Mouse (Mus musculus) layer of hippocampus, adult 8-10 months (tissue): ENCODE results near the gene Gm11555. TPM values are rescaled to one million over a fixed set of nuclear protein-coding genes. Genes with fewer than 3 reads are reported as not detected.
"Not testable (repeated sequence)": the region's sequence is repeated elsewhere in the genome, so short reads cannot be mapped to it uniquely, and the experiment has no call there.

Experiments
- DNase-seq, 2 experiments: peaks; one replicate each; pipeline ENCODE4 v3.0.0; 2022; ENCODE audit warnings: low spot score in 2 of 2
- total RNA-seq, 4 experiments: library from RNA; stranded (reverse); gene quantifications; 2 replicates each; pipeline ENCODE4 v1.2.4; 2022

Gm11555 gene
- total RNA-seq, 4 experiments from 2014 or later: not detected

GRCm38 (mm10) chr11:99603208-99603607, 46.8 kb downstream of the Gm11555 start, which contains the start of gene Gm11938:
Gm11938 (minus strand) TSS chr11:99603308.
- not testable (repeated sequence) for DNase-seq

Other genes with a start within 250 kb of the Gm11555 start
- 1 to 10 TPM in 3 of 4 experiments, under 1 TPM in 1; 0.85 to 1.7 (median 1.5) TPM for gene Krt12, start 228.0 kb downstream of the Gm11555 start, total RNA-seq
- not detected for gene Krt20, start 212.1 kb downstream of the Gm11555 start, total RNA-seq
- not detected for gene Krt23, start 157.1 kb downstream of the Gm11555 start, total RNA-seq
- gene Krt39, start 128.9 kb downstream of the Gm11555 start, total RNA-seq: not detected
- gene Krt40, start 107.1 kb downstream of the Gm11555 start, total RNA-seq: not detected
- not detected for gene Krtap3-3, start 99.4 kb downstream of the Gm11555 start, total RNA-seq
- not detected for gene Krtap3-2, start 93.4 kb downstream of the Gm11555 start, total RNA-seq
- not detected for gene Gm11939, start 90.8 kb downstream of the Gm11555 start, total RNA-seq
- gene Krtap3-1, start 83.6 kb downstream of the Gm11555 start, total RNA-seq: not detected
- not detected for gene Krtap1-5, start 69.2 kb downstream of the Gm11555 start, total RNA-seq
- gene Krtap1-4, start 66.6 kb downstream of the Gm11555 start, total RNA-seq: not detected
- not detected for gene Krtap1-3, start 58.9 kb downstream of the Gm11555 start, total RNA-seq
- gene Krtap9-3, start 52.1 kb downstream of the Gm11555 start, total RNA-seq: not detected
- gene Gm11938, start 46.9 kb downstream of the Gm11555 start, total RNA-seq: not detected
- gene Gm11937, start 40.0 kb downstream of the Gm11555 start, total RNA-seq: not detected
- not detected for gene Krtap2-4, start 35.4 kb downstream of the Gm11555 start, total RNA-seq
- gene Gm11562, start 29.8 kb downstream of the Gm11555 start, total RNA-seq: not detected
- gene Krtap4-1, start 22.0 kb downstream of the Gm11555 start, total RNA-seq: not detected
- gene Krtap4-2, start 15.2 kb downstream of the Gm11555 start, total RNA-seq: not detected
- not detected for gene Krtap4-7, start 6.1 kb downstream of the Gm11555 start, total RNA-seq
- gene Gm11563, start 8.7 kb upstream of the Gm11555 start, total RNA-seq: not detected
- not detected for gene Krtap4-6, start 15.7 kb upstream of the Gm11555 start, total RNA-seq
- gene Gm14190, start 40.5 kb upstream of the Gm11555 start, total RNA-seq: not detected
- gene Gm14180, start 84.1 kb upstream of the Gm11555 start, total RNA-seq: not detected
- not detected for gene Gm11595, start 122.7 kb upstream of the Gm11555 start, total RNA-seq
- not detected for gene Krtap4-8, start 130.5 kb upstream of the Gm11555 start, total RNA-seq
- not detected for gene Krtap4-9, start 135.0 kb upstream of the Gm11555 start, total RNA-seq
- not detected for gene Gm11596, start 143.2 kb upstream of the Gm11555 start, total RNA-seq
- not detected for gene Gm11569, start 148.7 kb upstream of the Gm11555 start, total RNA-seq
- not detected for gene Gm11554, start 154.2 kb upstream of the Gm11555 start, total RNA-seq
- gene Krtap4-13, start 159.7 kb upstream of the Gm11555 start, total RNA-seq: not detected
- gene Gm11564, start 165.4 kb upstream of the Gm11555 start, total RNA-seq: not detected
- not detected for gene 2300003K06Rik, start 187.8 kb upstream of the Gm11555 start, total RNA-seq
- gene Krtap4-16, start 201.4 kb upstream of the Gm11555 start, total RNA-seq: not detected
- gene Gm11568, start 207.7 kb upstream of the Gm11555 start, total RNA-seq: not detected
- gene Gm11559, start 214.2 kb upstream of the Gm11555 start, total RNA-seq: not detected
- not detected for gene Krtap9-1, start 223.2 kb upstream of the Gm11555 start, total RNA-seq
- not detected for gene Gm11567, start 229.0 kb upstream of the Gm11555 start, total RNA-seq